7 mouse cellular contexts compared by ENCODE assay signal in genomic region chr5:149831122-149831861, GRCm38 (mm10).
DNase-seq lines count a peak whose midpoint lies in the region; ATAC-seq and TF ChIP-seq lines count a peak whose summit lies in the region.

No protein-coding gene starts in this region.

- H3K36me3 ChIP-seq in embryonic facial prominence, embryonic 10.5 days (replicated peaks) = no peaks in the 10 kb centered on the region
- no peaks in the 10 kb centered on the region for H3K36me3 ChIP-seq in limb, embryonic 10.5 days
- no peaks in the 10 kb centered on the region for H3K36me3 ChIP-seq in midbrain, embryonic 11.5 days (ENCODE audit: control insufficient read depth, insufficient read depth, low read length)
- H3K36me3 ChIP-seq in spleen, adult 2 months (ENCODE audit: control insufficient read depth, insufficient read depth, low read length) = no peaks in the 10 kb centered on the region

- peaks cover 4% of the 10 kb centered on the region; the same call in 1 of the 2 replicates for H3K27me3 ChIP-seq in embryonic facial prominence, embryonic 10.5 days (replicated peaks; ENCODE audit: low read depth, poor library complexity, severe bottlenecking)
- H3K27me3 ChIP-seq in limb, embryonic 10.5 days (ENCODE audit: low read depth, poor library complexity, severe bottlenecking) = no peaks in the 10 kb centered on the region
- H3K27me3 ChIP-seq in midbrain, embryonic 11.5 days (ENCODE audit: control insufficient read depth, insufficient read depth, low read length) = no peaks in the 10 kb centered on the region
- no peaks in the 10 kb centered on the region for H3K27me3 ChIP-seq in spleen, adult 2 months (ENCODE audit: control insufficient read depth, insufficient read depth, low read length)

- TF ChIP-seq CTCF in spleen, adult 2 months (IDR thresholded peaks at IDR 0.05; ENCODE audit: extremely low read depth, insufficient read depth, insufficient read length, insufficient replicate concordance) = peak; percentile 73

- peaks cover 22% of the 10 kb centered on the region for H3K4me1 ChIP-seq in embryonic facial prominence, embryonic 10.5 days
- H3K4me1 ChIP-seq in limb, embryonic 10.5 days = peaks cover 35% of the 10 kb centered on the region
- no peaks in the 10 kb centered on the region; the same call in 1 of the 2 replicates for H3K4me1 ChIP-seq in midbrain, embryonic 11.5 days (ENCODE audit: control insufficient read depth, insufficient read depth, low read length)
- H3K4me1 ChIP-seq in spleen, adult 2 months (ENCODE audit: control insufficient read depth, insufficient read depth, insufficient read length) = peaks cover 2% of the 10 kb centered on the region; the same call in 1 of the 2 replicates

- peak; percentile 81 for DNase-seq in adrenal gland, postnatal 25 days
- peak; percentile 85 for DNase-seq in embryonic facial prominence, embryonic 10.5 days (ENCODE audit: low spot score)
- peak; percentile 74 for DNase-seq in kidney, adult 18-20 months
- DNase-seq in limb, embryonic 10.5 days (ENCODE audit: low spot score) = peak; percentile 86
- DNase-seq in midbrain, embryonic 11.5 days (ENCODE audit: low spot score, missing footprints) = peak; percentile 99
- peak; percentile 3 to 37 for DNase-seq in spleen, adult 2 months (ENCODE audit: low read depth in 1 of 2, low spot score in 2 of 2)

- no peak for TF ChIP-seq POLR2A in spleen, adult 2 months (IDR thresholded peaks at IDR 0.05; ENCODE audit: low read depth, low read length)

- H3K27ac ChIP-seq in embryonic facial prominence, embryonic 10.5 days (replicated peaks) = peak overlapping the region; percentile 75
- peak overlapping the region; percentile 72 for H3K27ac ChIP-seq in limb, embryonic 10.5 days
- H3K27ac ChIP-seq in midbrain, embryonic 11.5 days (ENCODE audit: low read depth, low read length) = no peak overlapping the region
- H3K27ac ChIP-seq in spleen, adult 2 months (ENCODE audit: insufficient read depth, low read length) = no peak overlapping the region

- H3K9me3 ChIP-seq in embryonic facial prominence, embryonic 10.5 days = no peaks in the 10 kb centered on the region; the same call in 1 of the 2 replicates
- no peaks in the 10 kb centered on the region for H3K9me3 ChIP-seq in limb, embryonic 10.5 days (replicated peaks)
- no peaks in the 10 kb centered on the region for H3K9me3 ChIP-seq in midbrain, embryonic 11.5 days (ENCODE audit: control insufficient read depth, low read length)

- peak; percentile 99 for ATAC-seq in granulocyte monocyte progenitor cell, adult 5-6 weeks (replicated peaks; ENCODE audit: poor library complexity, severe bottlenecking)
- peak; percentile 64; the same call in 1 of the 2 replicates for ATAC-seq in midbrain, embryonic 11.5 days (ENCODE audit: low FRiP score)

- peak overlapping the region; percentile 67 for H3K4me2 ChIP-seq in midbrain, embryonic 11.5 days

- peak overlapping the region; percentile 69 for H3K9ac ChIP-seq in midbrain, embryonic 11.5 days (ENCODE audit: low read length)

- WGBS in embryonic facial prominence, embryonic 10.5 days = 4% methylated on average over 28 of the region's 28 CpGs
- 4% methylated on average over 28 of the region's 28 CpGs for WGBS in limb, embryonic 10.5 days
- WGBS in midbrain, embryonic 11.5 days = 3% methylated on average over 28 of the region's 28 CpGs
- 7% methylated on average over 28 of the region's 28 CpGs for WGBS in spleen, adult 2 months

- peak overlapping the region; percentile 59 for H3K4me3 ChIP-seq in embryonic facial prominence, embryonic 10.5 days
- H3K4me3 ChIP-seq in limb, embryonic 10.5 days = peak overlapping the region; percentile 52
- peak overlapping the region; percentile 42 for H3K4me3 ChIP-seq in midbrain, embryonic 11.5 days (ENCODE audit: low read depth, low read length)
- H3K4me3 ChIP-seq in spleen, adult 2 months (ENCODE audit: extremely low read depth, insufficient read depth, insufficient read length) = peak overlapping the region; percentile 7; the same call in 1 of the 2 replicates

Comparison
In these comparisons a context has a peak if more than half of its experiments do, and no peak if none do; other contexts are left out.
1. DNase-seq: peak in every context shown above with its lines; median percentile 99 in midbrain, embryonic 11.5 days; 86 in limb, embryonic 10.5 days; 85 in embryonic facial prominence, embryonic 10.5 days; 81 in adrenal gland, postnatal 25 days; 74 in kidney, adult 18-20 months; 20 in spleen, adult 2 months.
2. H3K27ac ChIP-seq: peak in embryonic facial prominence, embryonic 10.5 days (single experiment) and limb, embryonic 10.5 days (single experiment); none in midbrain, embryonic 11.5 days (single experiment) and spleen, adult 2 months (single experiment).
3. H3K4me3 ChIP-seq: peak in every context shown above with its lines; median percentile 59 in embryonic facial prominence, embryonic 10.5 days; 52 in limb, embryonic 10.5 days; 42 in midbrain, embryonic 11.5 days; 7 in spleen, adult 2 months.